In genomic region chr7:141215101-141215879, GRCm38 (mm10) we compare ENCODE assay signal across 7 mouse cellular contexts. TPM values are rescaled to one million over a fixed set of nuclear protein-coding genes. Genes with fewer than 3 reads are reported as not detected.
DNase-seq lines count a peak whose midpoint lies in the region; ATAC-seq and TF ChIP-seq lines count a peak whose summit lies in the region.

Rassf7 (plus strand) TSS chr7:141215860.

- H3K4me1 ChIP-seq in intestine, embryonic 15.5 days (replicated peaks): peaks cover 58% of the 10 kb centered on the region
- peaks cover 13% of the 10 kb centered on the region for H3K4me1 ChIP-seq in midbrain, embryonic 11.5 days (ENCODE audit: control insufficient read depth, insufficient read depth, low read length)
- H3K4me1 ChIP-seq in small intestine, adult 2 months (ENCODE audit: control insufficient read depth, insufficient read depth, insufficient read length, low read length): peaks cover 28% of the 10 kb centered on the region

- 0 out of 2 replicates have a peak, but pooled peaks have one; percentile 41 for TF ChIP-seq POLR2A in small intestine, adult 2 months (IDR thresholded peaks at IDR 0.05; ENCODE audit: low read depth, low read length)

- H3K4me3 ChIP-seq in intestine, embryonic 15.5 days (replicated peaks): peak within 1 kb of the TSS; percentile 71
- H3K4me3 ChIP-seq in midbrain, embryonic 11.5 days (ENCODE audit: low read depth, low read length): peak within 1 kb of the TSS; percentile 72
- H3K4me3 ChIP-seq in small intestine, adult 2 months (ENCODE audit: low read depth, low read length): peak within 1 kb of the TSS; percentile 71

- H3K27me3 ChIP-seq in intestine, embryonic 15.5 days (replicated peaks): no peaks in the 10 kb centered on the region
- no peaks in the 10 kb centered on the region for H3K27me3 ChIP-seq in midbrain, embryonic 11.5 days (ENCODE audit: control insufficient read depth, insufficient read depth, low read length)
- no peaks in the 10 kb centered on the region for H3K27me3 ChIP-seq in small intestine, adult 2 months (ENCODE audit: control insufficient read depth, insufficient read depth, low read length)

- WGBS in intestine, embryonic 15.5 days: under 1% methylated on average over 41 of the region's 41 CpGs
- under 1% methylated on average over 41 of the region's 41 CpGs for WGBS in midbrain, embryonic 11.5 days
- WGBS in small intestine, adult 2 months: 2% methylated on average over 41 of the region's 41 CpGs

- ATAC-seq in intestine, embryonic 15.5 days: peak; percentile 93
- peak; percentile 96 for ATAC-seq in midbrain, embryonic 11.5 days (ENCODE audit: low FRiP score)

- peak within 1 kb of the TSS; percentile 92 for H3K4me2 ChIP-seq in intestine, embryonic 15.5 days (replicated peaks)
- H3K4me2 ChIP-seq in midbrain, embryonic 11.5 days: peak within 1 kb of the TSS; percentile 73

- H3K36me3 ChIP-seq in intestine, embryonic 15.5 days: peaks cover 4% of the 10 kb centered on the region; the same call in 1 of the 2 replicates
- H3K36me3 ChIP-seq in midbrain, embryonic 11.5 days (ENCODE audit: control insufficient read depth, insufficient read depth, low read length): 0 out of 2 replicates have a peak, but pooled peaks cover 2% of the 10 kb centered on the region
- peaks cover 21% of the 10 kb centered on the region for H3K36me3 ChIP-seq in small intestine, adult 2 months (ENCODE audit: control insufficient read depth, insufficient read depth, low read length)

- H3K27ac ChIP-seq in intestine, embryonic 15.5 days: peak within 1 kb of the TSS; percentile 97
- peak within 1 kb of the TSS; percentile 94 for H3K27ac ChIP-seq in midbrain, embryonic 11.5 days (ENCODE audit: low read depth, low read length)
- peak within 1 kb of the TSS; percentile 96 for H3K27ac ChIP-seq in small intestine, adult 2 months (ENCODE audit: insufficient read depth, low read depth, low read length)

- intact Hi-C loops in gastrocnemius, postnatal 36 days (cut with DNase I): no loop called here
- intact Hi-C loops in left cerebral cortex, postnatal 36 days (cut with DNase I): no loop called here

- DNase-seq in adrenal gland, adult 2 months: peak; percentile 95
- DNase-seq in embryo, embryonic 11.5 days (ENCODE audit: low read depth, low spot score): peak; percentile 92
- DNase-seq in gastrocnemius, postnatal 36 days: peak; percentile 71 to 76
- DNase-seq in left cerebral cortex, postnatal 36 days (ENCODE audit: low spot score in 2 of 2): peak; percentile 68 to 74
- peak; percentile 99 for DNase-seq in midbrain, embryonic 11.5 days (ENCODE audit: low spot score, missing footprints)

- H3K9me3 ChIP-seq in intestine, embryonic 15.5 days: no peaks in the 10 kb centered on the region
- H3K9me3 ChIP-seq in midbrain, embryonic 11.5 days (ENCODE audit: control insufficient read depth, low read length): no peaks in the 10 kb centered on the region

- peak within 1 kb of the TSS; percentile 66 for H3K9ac ChIP-seq in intestine, embryonic 15.5 days
- H3K9ac ChIP-seq in midbrain, embryonic 11.5 days (ENCODE audit: low read length): peak within 1 kb of the TSS; percentile 82

- no peak for TF ChIP-seq CTCF in small intestine, adult 2 months (IDR thresholded peaks at IDR 0.05; ENCODE audit: extremely low read depth, insufficient read length, insufficient replicate concordance, low read depth, low read length)

RNA-seq across cellular contexts. Expression of gene Rassf7, which starts in this region (rescaled TPM):
- total RNA-seq in adrenal gland, adult 2 months (2021): 1 to 10 TPM; 2.0 to 6.0 TPM
- 14.1 and 18.1 TPM in 2 replicates for polyA plus RNA-seq in adrenal gland, adult 2 months (2012; rRNA removed)
- under 1 TPM in 1 of 2 experiments, not detected in 1; 0.59 TPM for total RNA-seq in gastrocnemius, postnatal 36 days (2021)
- 63.7 and 70.0 TPM in 2 replicates for polyA plus RNA-seq in intestine, embryonic 15.5 days (2015; fragmentation: Nextera tagmentation; extraction: Ambion mirVana)
- total RNA-seq in left cerebral cortex, postnatal 36 days (2021): 1 to 10 TPM in 1 of 2 experiments, under 1 TPM in 1; 0.70 to 1.3 TPM
- 33.5 and 38.3 TPM in 2 replicates for polyA plus RNA-seq in midbrain, embryonic 11.5 days (2014; fragmentation: Nextera tagmentation; extraction: Ambion mirVana)
- polyA plus RNA-seq in small intestine, adult 2 months (2012; rRNA removed): 115 and 258 TPM in 2 replicates

Comparison
In these comparisons a context has a peak if more than half of its experiments do, and no peak if none do; other contexts are left out.
1. Peak in every context shown above with its lines: DNase-seq, ATAC-seq, H3K4me3 ChIP-seq and H3K27ac ChIP-seq.
2. Peak in DNase-seq in gastrocnemius, postnatal 36 days; RNA of the gene not detected or under 1 TPM.